Mouse (Mus musculus): ENCODE measurements around the gene Rfx1. TPM values are rescaled to one million over a fixed set of nuclear protein-coding genes. Genes with fewer than 3 reads are reported as not detected.
A peak's percentile ranks its signal among the peaks of the same experiment; 100 is the strongest.

Gene Rfx1
- polyA plus RNA-seq, 1 experiment from 2014 or later = 12.0 TPM

GRCm38 (mm10) chr8:84044900-84045299 is 21.7 kb upstream of the Rfx1 start, which contains the start of gene Rln3:
Rln3 (minus strand) TSS chr8:84045000.
- Histone ChIP-seq H3K36me3 (ENCODE audit: control insufficient read depth, insufficient read depth, low read length) (no peaks in the 10 kb centered on the region), H3K4me1 (ENCODE audit: control insufficient read depth, insufficient read depth, low read length) (0 out of 2 replicates have a peak, but pooled peaks cover 3% of the 10 kb centered on the region), H3K4me3 (ENCODE audit: low read depth, low read length) (no peak within 1 kb of the TSS; the same call in 1 of the 2 replicates), H3K27ac (ENCODE audit: low read length) (no peak within 1 kb of the TSS), H3K9ac (replicated peaks; ENCODE audit: low read depth, low read length) (no peak within 1 kb of the TSS), H3K27me3 (ENCODE audit: control insufficient read depth, insufficient read depth, low read length) (peaks cover 29% of the 10 kb centered on the region), H3K9me3 (ENCODE audit: control insufficient read depth, low read depth, low read length) (no peaks in the 10 kb centered on the region), H3K4me2 (replicated peaks; ENCODE audit: low read depth, low read length) (0 out of 2 replicates have a peak within 1 kb of the TSS, but pooled peaks have one; percentile 12)
- no peak for ATAC-seq (ENCODE audit: insufficient number of reproducible peaks, insufficient read depth, low FRiP score, low read depth)
- 6% methylated on average over 9 of the region's 9 CpGs for WGBS

- no peak overlapping the region for H3K4me3 ChIP-seq (ENCODE audit: low read depth, low read length)
- peaks cover 29% of the 10 kb centered on the region for H3K27me3 ChIP-seq (ENCODE audit: control insufficient read depth, insufficient read depth, low read length)
- H3K4me1 ChIP-seq (ENCODE audit: control insufficient read depth, insufficient read depth, low read length) = 0 out of 2 replicates have a peak, but pooled peaks cover 3% of the 10 kb centered on the region
- no peak overlapping the region for H3K4me2 ChIP-seq (replicated peaks; ENCODE audit: low read depth, low read length)
- 77% methylated on average over 3 of the region's 3 CpGs for WGBS
- H3K36me3 ChIP-seq (ENCODE audit: control insufficient read depth, insufficient read depth, low read length) = no peaks in the 10 kb centered on the region
- no peak overlapping the region for H3K9ac ChIP-seq (replicated peaks; ENCODE audit: low read depth, low read length)
- H3K27ac ChIP-seq (ENCODE audit: low read length) = no peak overlapping the region
- H3K9me3 ChIP-seq (ENCODE audit: control insufficient read depth, low read depth, low read length) = no peaks in the 10 kb centered on the region
- ATAC-seq (ENCODE audit: insufficient number of reproducible peaks, insufficient read depth, low FRiP score, low read depth) = no peak
Measured at GRCm38 (mm10) chr8:84046505-84046904, 20.1 kb upstream of the Rfx1 start.

GRCm38 (mm10) chr8:84048171-84048570 is 18.5 kb upstream of the Rfx1 start:
- H3K4me1 ChIP-seq (ENCODE audit: control insufficient read depth, insufficient read depth, low read length) = no peaks in the 10 kb centered on the region
- no peak overlapping the region for H3K9ac ChIP-seq (replicated peaks; ENCODE audit: low read depth, low read length)
- 57% methylated on average over 5 of the region's 5 CpGs for WGBS
- no peak for ATAC-seq (ENCODE audit: insufficient number of reproducible peaks, insufficient read depth, low FRiP score, low read depth)
- no peak overlapping the region for H3K4me2 ChIP-seq (replicated peaks; ENCODE audit: low read depth, low read length)
- H3K36me3 ChIP-seq (ENCODE audit: control insufficient read depth, insufficient read depth, low read length) = no peaks in the 10 kb centered on the region
- H3K27ac ChIP-seq (ENCODE audit: low read length) = no peak overlapping the region
- no peaks in the 10 kb centered on the region for H3K9me3 ChIP-seq (ENCODE audit: control insufficient read depth, low read depth, low read length)
- H3K27me3 ChIP-seq (ENCODE audit: control insufficient read depth, insufficient read depth, low read length) = peaks cover 23% of the 10 kb centered on the region
- no peak overlapping the region for H3K4me3 ChIP-seq (ENCODE audit: low read depth, low read length)

- Histone ChIP-seq H3K4me3 (ENCODE audit: low read depth, low read length) (no peak overlapping the region), H3K4me2 (replicated peaks; ENCODE audit: low read depth, low read length) (no peak overlapping the region), H3K36me3 (ENCODE audit: control insufficient read depth, insufficient read depth, low read length) (no peaks in the 10 kb centered on the region), H3K9ac (replicated peaks; ENCODE audit: low read depth, low read length) (no peak overlapping the region), H3K4me1 (ENCODE audit: control insufficient read depth, insufficient read depth, low read length) (no peaks in the 10 kb centered on the region), H3K27ac (ENCODE audit: low read length) (no peak overlapping the region), H3K9me3 (ENCODE audit: control insufficient read depth, low read depth, low read length) (no peaks in the 10 kb centered on the region), H3K27me3 (ENCODE audit: control insufficient read depth, insufficient read depth, low read length) (no peaks in the 10 kb centered on the region)
- ATAC-seq (ENCODE audit: insufficient number of reproducible peaks, insufficient read depth, low FRiP score, low read depth) = peak; percentile 76
- 62% methylated on average over 3 of the region's 3 CpGs for WGBS
Measured at GRCm38 (mm10) chr8:84052746-84053145, 13.9 kb upstream of the Rfx1 start.

GRCm38 (mm10) chr8:84053229-84053628 is 13.4 kb upstream of the Rfx1 start:
- ATAC-seq (ENCODE audit: insufficient number of reproducible peaks, insufficient read depth, low FRiP score, low read depth) = no peak

GRCm38 (mm10) chr8:84057827-84058226 is 8.8 kb upstream of the Rfx1 start:
- Histone ChIP-seq H3K4me1 (ENCODE audit: control insufficient read depth, insufficient read depth, low read length) (no peaks in the 10 kb centered on the region), H3K4me3 (ENCODE audit: low read depth, low read length) (no peak overlapping the region), H3K9ac (replicated peaks; ENCODE audit: low read depth, low read length) (no peak overlapping the region), H3K27ac (ENCODE audit: low read length) (no peak overlapping the region), H3K27me3 (ENCODE audit: control insufficient read depth, insufficient read depth, low read length) (no peaks in the 10 kb centered on the region), H3K36me3 (ENCODE audit: control insufficient read depth, insufficient read depth, low read length) (no peaks in the 10 kb centered on the region), H3K4me2 (replicated peaks; ENCODE audit: low read depth, low read length) (no peak overlapping the region), H3K9me3 (ENCODE audit: control insufficient read depth, low read depth, low read length) (no peaks in the 10 kb centered on the region)
- ATAC-seq (ENCODE audit: insufficient number of reproducible peaks, insufficient read depth, low FRiP score, low read depth) = no peak
- 79% methylated on average over 1 of the region's 1 CpGs for WGBS

More at GRCm38 (mm10) chr8:84053229-84053628, 13.4 kb upstream of the Rfx1 start:
- Histone ChIP-seq H3K4me3 (ENCODE audit: low read depth, low read length) (no peak overlapping the region), H3K4me2 (replicated peaks; ENCODE audit: low read depth, low read length) (no peak overlapping the region), H3K36me3 (ENCODE audit: control insufficient read depth, insufficient read depth, low read length) (no peaks in the 10 kb centered on the region), H3K9me3 (ENCODE audit: control insufficient read depth, low read depth, low read length) (no peaks in the 10 kb centered on the region), H3K4me1 (ENCODE audit: control insufficient read depth, insufficient read depth, low read length) (no peaks in the 10 kb centered on the region), H3K9ac (replicated peaks; ENCODE audit: low read depth, low read length) (no peak overlapping the region), H3K27me3 (ENCODE audit: control insufficient read depth, insufficient read depth, low read length) (no peaks in the 10 kb centered on the region), H3K27ac (ENCODE audit: low read length) (no peak overlapping the region)
- 91% methylated on average over 5 of the region's 5 CpGs for WGBS

GRCm38 (mm10) chr8:84059226-84059625 is 7.4 kb upstream of the Rfx1 start:
- Histone ChIP-seq H3K36me3 (ENCODE audit: control insufficient read depth, insufficient read depth, low read length) (no peaks in the 10 kb centered on the region), H3K9me3 (ENCODE audit: control insufficient read depth, low read depth, low read length) (no peaks in the 10 kb centered on the region), H3K27ac (ENCODE audit: low read length) (no peak overlapping the region), H3K4me1 (ENCODE audit: control insufficient read depth, insufficient read depth, low read length) (no peaks in the 10 kb centered on the region), H3K9ac (replicated peaks; ENCODE audit: low read depth, low read length) (no peak overlapping the region), H3K4me2 (replicated peaks; ENCODE audit: low read depth, low read length) (no peak overlapping the region), H3K4me3 (ENCODE audit: low read depth, low read length) (no peak overlapping the region), H3K27me3 (ENCODE audit: control insufficient read depth, insufficient read depth, low read length) (no peaks in the 10 kb centered on the region)
- WGBS = 96% methylated on average over 2 of the region's 2 CpGs
- ATAC-seq (ENCODE audit: insufficient number of reproducible peaks, insufficient read depth, low FRiP score, low read depth) = no peak

- no peak for ATAC-seq (ENCODE audit: insufficient number of reproducible peaks, insufficient read depth, low FRiP score, low read depth)
Measured at GRCm38 (mm10) chr8:84060245-84060644, 6.4 kb upstream of the Rfx1 start.

More at GRCm38 (mm10) chr8:84060245-84060644, 6.4 kb upstream of the Rfx1 start:
- Histone ChIP-seq H3K27ac (ENCODE audit: low read length) (no peak overlapping the region), H3K9ac (replicated peaks; ENCODE audit: low read depth, low read length) (no peak overlapping the region), H3K36me3 (ENCODE audit: control insufficient read depth, insufficient read depth, low read length) (no peaks in the 10 kb centered on the region), H3K4me1 (ENCODE audit: control insufficient read depth, insufficient read depth, low read length) (no peaks in the 10 kb centered on the region), H3K4me2 (replicated peaks; ENCODE audit: low read depth, low read length) (no peak overlapping the region), H3K27me3 (ENCODE audit: control insufficient read depth, insufficient read depth, low read length) (no peaks in the 10 kb centered on the region), H3K4me3 (ENCODE audit: low read depth, low read length) (no peak overlapping the region), H3K9me3 (ENCODE audit: control insufficient read depth, low read depth, low read length) (no peaks in the 10 kb centered on the region)
- 88% methylated on average over 2 of the region's 2 CpGs for WGBS

Data from stomach, embryonic 14.5 days (tissue).